Mouse (Mus musculus): ENCODE measurements around the gene Smim5. TPM values are rescaled to one million over a fixed set of nuclear protein-coding genes. Genes with fewer than 3 reads are reported as not detected.

Smim5 gene
- polyA plus RNA-seq, 1 experiment from 2014 or later: 4.2 TPM

GRCm38 (mm10) chr11:115878071-115878470 lies 21.7 kb upstream of the Smim5 start:
- 75% methylated on average over 8 of the region's 8 CpGs for WGBS
- peaks cover 9% of the 10 kb centered on the region for H3K4me1 ChIP-seq (replicated peaks)
- H3K4me3 ChIP-seq: no peak overlapping the region

DNA sequence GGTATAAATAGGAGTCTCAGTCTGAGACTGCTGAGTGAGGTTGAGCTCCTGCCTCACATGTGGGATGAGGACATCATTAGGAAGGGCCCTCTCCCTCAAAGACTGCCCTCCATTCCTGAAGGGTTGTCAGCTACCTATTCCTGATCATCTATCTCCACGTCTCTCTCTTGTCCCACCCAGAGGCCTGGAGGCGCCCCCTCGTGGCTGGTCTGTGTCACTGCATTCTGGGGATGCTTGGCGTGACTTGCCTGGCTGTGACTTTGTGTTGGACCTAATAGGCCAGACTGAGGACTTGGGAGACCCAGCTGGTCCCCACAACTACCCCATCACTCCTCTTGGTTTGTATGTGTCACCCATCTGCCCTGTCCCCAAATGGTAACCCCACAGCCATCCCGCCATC lies 18.8 kb upstream of the Smim5 start:
- H3K4me1 ChIP-seq (replicated peaks): peaks cover 15% of the 10 kb centered on the region
- no peak overlapping the region for H3K27ac ChIP-seq
- H3K36me3 ChIP-seq: no peaks in the 10 kb centered on the region
- WGBS: 24% methylated on average over 5 of the region's 5 CpGs
- H3K27me3 ChIP-seq (ENCODE audit: insufficient read depth, poor library complexity, severe bottlenecking): peaks cover 33% of the 10 kb centered on the region
- peak; percentile 53 for DNase-seq (ENCODE audit: low spot score)
- no peak overlapping the region for H3K4me3 ChIP-seq
- no peaks in the 10 kb centered on the region for H3K9me3 ChIP-seq

More at GRCm38 (mm10) chr11:115878071-115878470, 21.7 kb upstream of the Smim5 start:
- Histone ChIP-seq H3K9me3 (no peaks in the 10 kb centered on the region), H3K27me3 (ENCODE audit: insufficient read depth, poor library complexity, severe bottlenecking) (peaks cover 15% of the 10 kb centered on the region), H3K27ac (no peak overlapping the region), H3K36me3 (no peaks in the 10 kb centered on the region)
- no peak for DNase-seq (ENCODE audit: low spot score)

DNA sequence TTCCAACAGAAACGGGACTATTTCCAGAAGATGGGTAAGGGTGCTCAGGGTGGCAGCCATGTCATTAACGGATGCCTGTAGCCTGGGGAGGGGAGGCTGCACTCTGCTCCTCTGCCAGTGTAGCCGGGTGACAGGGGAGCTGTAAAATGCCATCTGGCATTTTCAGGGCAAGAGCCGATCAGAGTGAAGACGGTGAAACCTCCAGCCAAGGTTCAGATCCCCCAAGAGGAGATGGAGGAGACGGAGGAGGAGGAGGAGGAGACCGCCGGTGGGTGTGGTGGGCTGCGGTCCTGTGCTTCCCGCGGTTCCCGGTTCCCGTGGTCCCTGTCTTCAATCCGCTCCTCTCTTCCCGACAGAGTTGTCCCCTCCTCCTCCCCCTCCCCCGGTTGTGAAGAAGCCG lies 16.5 kb upstream of the Smim5 start:
- DNase-seq (ENCODE audit: low spot score): no peak
- H3K27me3 ChIP-seq (ENCODE audit: insufficient read depth, poor library complexity, severe bottlenecking): peaks cover 35% of the 10 kb centered on the region

DNA sequence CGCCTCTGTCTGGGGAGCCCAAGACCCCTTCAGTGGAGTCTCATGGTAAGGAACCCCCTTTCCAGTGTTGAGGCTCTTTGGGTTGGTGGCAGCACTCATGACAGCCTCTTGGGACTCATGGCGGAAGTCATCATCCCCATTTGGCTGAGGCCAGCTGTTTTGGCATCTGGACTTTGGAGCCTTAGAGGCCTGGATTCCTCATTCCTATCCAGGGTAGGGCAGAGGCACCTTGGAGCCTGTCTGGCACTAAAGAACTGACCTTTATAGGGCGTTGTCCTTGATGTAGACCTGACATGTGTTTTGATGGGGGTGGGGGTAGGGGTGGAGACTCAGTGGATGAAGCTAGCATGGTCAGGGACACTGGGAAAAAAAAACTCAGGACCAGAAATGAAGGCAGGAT lies 15.4 kb upstream of the Smim5 start:
- Histone ChIP-seq H3K27me3 (ENCODE audit: insufficient read depth, poor library complexity, severe bottlenecking) (peaks cover 35% of the 10 kb centered on the region), H3K4me3 (no peak overlapping the region), H3K27ac (no peak overlapping the region), H3K9me3 (no peaks in the 10 kb centered on the region), H3K36me3 (no peaks in the 10 kb centered on the region), H3K4me1 (replicated peaks) (peaks cover 24% of the 10 kb centered on the region; the same call in 1 of the 2 replicates)
- DNase-seq (ENCODE audit: low spot score): no peak
- 92% methylated on average over 3 of the region's 3 CpGs for WGBS

More for the DNA sequence above, 16.5 kb upstream of the Smim5 start:
- H3K4me1 ChIP-seq (replicated peaks): peaks cover 23% of the 10 kb centered on the region; the same call in 1 of the 2 replicates
- no peak overlapping the region for H3K27ac ChIP-seq
- WGBS: 32% methylated on average over 17 of the region's 17 CpGs
- H3K4me3 ChIP-seq: no peak overlapping the region
- H3K9me3 ChIP-seq: no peaks in the 10 kb centered on the region
- H3K36me3 ChIP-seq: no peaks in the 10 kb centered on the region

GRCm38 (mm10) chr11:115885281-115885680 lies 14.5 kb upstream of the Smim5 start:
- Histone ChIP-seq H3K4me1 (replicated peaks) (peaks cover 24% of the 10 kb centered on the region; the same call in 1 of the 2 replicates), H3K36me3 (no peaks in the 10 kb centered on the region), H3K27me3 (ENCODE audit: insufficient read depth, poor library complexity, severe bottlenecking) (peaks cover 35% of the 10 kb centered on the region), H3K9me3 (no peaks in the 10 kb centered on the region), H3K4me3 (no peak overlapping the region), H3K27ac (no peak overlapping the region)
- DNase-seq (ENCODE audit: low spot score): no peak
- 78% methylated on average over 11 of the region's 11 CpGs for WGBS

DNA sequence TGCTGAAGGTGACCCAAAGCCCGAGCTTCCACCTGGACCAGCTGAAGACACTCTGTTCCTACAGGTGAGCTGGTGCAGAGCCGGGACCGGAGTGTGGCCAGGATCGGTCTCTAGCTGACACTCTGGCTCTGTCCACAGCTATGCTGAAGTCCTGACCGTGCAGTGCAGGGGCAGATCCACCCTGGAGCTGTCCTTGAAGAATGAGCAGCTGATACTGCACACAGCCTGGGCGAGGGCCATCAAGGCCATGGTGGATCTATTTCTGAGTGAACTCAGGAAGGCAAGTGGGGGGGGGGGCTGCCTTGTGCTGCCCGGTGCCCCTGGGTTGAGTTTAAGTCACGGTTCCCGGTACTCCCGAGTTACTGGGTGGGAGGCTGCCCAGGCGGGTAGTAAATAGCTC lies 13.3 kb upstream of the Smim5 start:
- H3K4me1 ChIP-seq (replicated peaks): peaks cover 24% of the 10 kb centered on the region; the same call in 1 of the 2 replicates
- 90% methylated on average over 11 of the region's 11 CpGs for WGBS
- no peaks in the 10 kb centered on the region for H3K9me3 ChIP-seq
- DNase-seq (ENCODE audit: low spot score): no peak
- no peak overlapping the region; the same call in 1 of the 2 replicates for H3K27ac ChIP-seq
- H3K27me3 ChIP-seq (ENCODE audit: insufficient read depth, poor library complexity, severe bottlenecking): peaks cover 35% of the 10 kb centered on the region
- H3K4me3 ChIP-seq: no peak overlapping the region
- H3K36me3 ChIP-seq: no peaks in the 10 kb centered on the region

DNA sequence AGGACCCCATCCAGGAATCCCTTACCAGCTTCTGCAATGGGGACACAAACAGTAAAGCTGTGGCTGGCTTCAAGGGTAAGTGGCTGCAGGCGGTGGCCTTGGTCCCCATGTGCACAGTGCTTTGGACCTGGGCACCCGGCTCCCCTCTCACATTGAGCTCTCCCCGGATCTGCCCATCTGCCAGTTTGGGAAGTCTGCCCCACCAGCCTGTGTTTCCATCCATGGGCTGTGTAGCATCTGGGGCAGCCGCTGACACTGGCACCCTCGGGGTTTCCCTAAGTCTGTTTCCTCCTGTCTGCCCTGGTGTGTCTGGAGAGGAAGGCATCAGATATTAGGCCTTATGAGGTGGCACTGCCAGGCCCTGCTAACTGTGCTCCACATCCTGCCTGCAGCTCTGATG lies 11.7 kb upstream of the Smim5 start:
- Histone ChIP-seq H3K27ac (no peak overlapping the region), H3K36me3 (peaks cover 9% of the 10 kb centered on the region), H3K4me1 (replicated peaks) (peaks cover 29% of the 10 kb centered on the region; the same call in 1 of the 2 replicates), H3K9me3 (no peaks in the 10 kb centered on the region), H3K4me3 (no peak overlapping the region), H3K27me3 (ENCODE audit: insufficient read depth, poor library complexity, severe bottlenecking) (peaks cover 20% of the 10 kb centered on the region)
- 91% methylated on average over 5 of the region's 5 CpGs for WGBS
- no peak for DNase-seq (ENCODE audit: low spot score)

GRCm38 (mm10) chr11:115889159-115889558 lies 10.6 kb upstream of the Smim5 start:
- Histone ChIP-seq H3K36me3 (peaks cover 20% of the 10 kb centered on the region), H3K27ac (no peak overlapping the region), H3K9me3 (no peaks in the 10 kb centered on the region), H3K4me3 (no peak overlapping the region), H3K4me1 (replicated peaks) (peaks cover 23% of the 10 kb centered on the region; the same call in 1 of the 2 replicates), H3K27me3 (ENCODE audit: insufficient read depth, poor library complexity, severe bottlenecking) (peaks cover 9% of the 10 kb centered on the region)
- DNase-seq (ENCODE audit: low spot score): no peak
- WGBS: 87% methylated on average over 6 of the region's 6 CpGs

GRCm38 (mm10) chr11:115892213-115892612 lies 7.6 kb upstream of the Smim5 start:
- Histone ChIP-seq H3K27ac (no peak overlapping the region), H3K9me3 (no peaks in the 10 kb centered on the region), H3K4me1 (replicated peaks) (peaks cover 18% of the 10 kb centered on the region; the same call in 1 of the 2 replicates), H3K36me3 (peaks cover 51% of the 10 kb centered on the region), H3K27me3 (ENCODE audit: insufficient read depth, poor library complexity, severe bottlenecking) (no peaks in the 10 kb centered on the region), H3K4me3 (no peak overlapping the region)
- WGBS: 59% methylated on average over 6 of the region's 6 CpGs
- DNase-seq (ENCODE audit: low spot score): no peak

DNA sequence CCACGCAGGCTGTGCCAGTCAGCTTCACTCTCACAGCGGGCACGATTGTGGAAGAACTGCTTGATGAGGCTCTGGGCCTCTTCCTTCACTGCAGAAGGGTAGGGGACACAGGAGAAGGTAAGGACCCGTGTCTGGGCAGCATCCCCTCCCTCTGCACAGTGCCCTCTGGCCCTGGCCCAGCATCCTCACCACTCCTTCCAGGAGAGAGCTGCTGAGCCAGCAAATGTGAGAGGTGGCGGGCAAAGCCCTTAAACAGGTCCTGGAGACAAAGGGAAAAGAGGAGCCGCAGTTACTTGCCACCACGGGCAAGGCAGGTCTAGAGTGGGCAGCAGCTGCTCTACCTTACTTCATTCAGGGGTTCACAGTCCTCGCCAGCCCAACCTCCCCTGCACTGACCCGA lies 6.7 kb upstream of the Smim5 start:
- DNase-seq (ENCODE audit: low spot score): no peak
- Histone ChIP-seq H3K27ac (peak overlapping the region; percentile 31; the same call in 1 of the 2 replicates), H3K36me3 (peaks cover 56% of the 10 kb centered on the region), H3K9me3 (no peaks in the 10 kb centered on the region), H3K4me1 (replicated peaks) (peaks cover 11% of the 10 kb centered on the region; the same call in 1 of the 2 replicates), H3K4me3 (no peak overlapping the region), H3K27me3 (ENCODE audit: insufficient read depth, poor library complexity, severe bottlenecking) (no peaks in the 10 kb centered on the region)
- 90% methylated on average over 9 of the region's 9 CpGs for WGBS

DNA sequence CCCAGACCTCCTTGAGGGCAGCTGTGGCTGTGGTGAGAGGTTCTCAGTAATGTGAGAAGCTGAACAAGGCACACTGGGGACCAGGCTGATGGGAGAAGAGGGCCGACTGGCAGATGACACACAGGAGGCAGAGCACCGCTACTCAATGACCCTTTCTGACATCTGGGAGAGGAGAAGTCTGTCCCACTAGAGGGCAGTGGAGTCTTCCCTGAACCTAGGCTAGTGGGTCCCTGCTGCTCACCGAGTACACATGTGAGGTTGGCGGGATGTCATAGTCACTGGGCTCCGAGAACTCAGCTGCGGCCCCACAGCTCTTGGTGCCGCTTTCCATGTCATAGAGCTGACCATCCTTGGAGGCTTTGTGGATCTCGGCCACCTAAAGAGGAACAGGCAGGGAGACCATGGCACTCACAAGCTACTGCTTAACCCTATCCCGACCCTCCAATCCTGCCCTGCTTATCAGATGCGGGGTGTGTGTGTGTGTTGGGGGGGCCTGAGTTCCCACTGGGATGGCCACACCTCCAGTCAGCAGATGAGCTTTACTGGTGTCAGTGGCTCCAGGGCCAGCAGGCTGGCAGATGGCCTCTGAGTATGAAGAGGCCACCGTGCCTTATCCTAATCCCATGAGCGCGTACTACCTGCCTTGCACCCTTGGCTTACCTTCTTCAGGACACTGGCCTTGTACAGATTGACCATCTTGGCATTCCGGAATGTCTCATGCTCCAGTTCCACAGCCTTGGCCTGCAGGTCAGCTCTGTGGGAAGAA lies 4.8 kb upstream of the Smim5 start:
- peaks cover 56% of the 10 kb centered on the region for H3K36me3 ChIP-seq
- H3K9me3 ChIP-seq: no peaks in the 10 kb centered on the region
- H3K27ac ChIP-seq: no peak overlapping the region
- DNase-seq (ENCODE audit: low spot score): no peak
- WGBS: 69% methylated on average over 14 of the region's 14 CpGs
- no peak overlapping the region for H3K4me3 ChIP-seq
- H3K27me3 ChIP-seq (ENCODE audit: insufficient read depth, poor library complexity, severe bottlenecking): no peaks in the 10 kb centered on the region
- H3K4me1 ChIP-seq (replicated peaks): peaks cover 24% of the 10 kb centered on the region

- Histone ChIP-seq H3K4me1 (replicated peaks) (peaks cover 51% of the 10 kb centered on the region), H3K4me3 (no peak overlapping the region), H3K27me3 (ENCODE audit: insufficient read depth, poor library complexity, severe bottlenecking) (0 out of 2 replicates have a peak, but pooled peaks cover 6% of the 10 kb centered on the region), H3K27ac (peak overlapping the region; percentile 50; the same call in 1 of the 2 replicates), H3K36me3 (peaks cover 52% of the 10 kb centered on the region), H3K9me3 (no peaks in the 10 kb centered on the region)
- DNase-seq (ENCODE audit: low spot score): no peak
- 84% methylated on average over 7 of the region's 7 CpGs for WGBS
Measured at GRCm38 (mm10) chr11:115898446-115898845, 1.3 kb upstream of the Smim5 start.

DNA sequence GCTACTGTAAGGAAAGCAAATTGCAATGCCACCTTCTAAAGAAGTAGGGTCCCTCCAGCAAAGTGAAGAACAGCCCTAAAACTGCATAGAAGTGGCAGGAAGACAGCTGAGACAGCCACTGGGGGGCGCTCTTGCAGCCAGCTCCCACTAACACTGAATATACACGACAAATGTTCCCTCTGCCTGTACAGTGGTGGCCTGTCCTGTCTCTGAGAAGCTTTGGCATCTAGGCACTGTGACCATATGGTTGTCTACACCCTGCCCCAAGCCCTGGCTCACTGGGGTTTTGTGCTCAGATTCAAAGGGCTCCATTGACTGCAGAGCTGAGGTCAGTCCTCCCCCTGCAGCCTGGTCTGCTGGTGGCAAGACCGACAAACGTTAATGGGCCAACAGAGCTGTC lies 880 bp upstream of the Smim5 start:
- no peaks in the 10 kb centered on the region for H3K9me3 ChIP-seq
- H3K27ac ChIP-seq: peak overlapping the region; percentile 50
- 0 out of 2 replicates have a peak, but pooled peaks cover 6% of the 10 kb centered on the region for H3K27me3 ChIP-seq (ENCODE audit: insufficient read depth, poor library complexity, severe bottlenecking)
- no peak overlapping the region for H3K4me3 ChIP-seq
- peak; percentile 51 for DNase-seq (ENCODE audit: low spot score)
- WGBS: 9% methylated on average over 4 of the region's 4 CpGs
- peaks cover 52% of the 10 kb centered on the region for H3K36me3 ChIP-seq
- peaks cover 55% of the 10 kb centered on the region for H3K4me1 ChIP-seq (replicated peaks)
